Mouse (Mus musculus): ENCODE results near the gene Dld. TPM values are rescaled to one million over a fixed set of nuclear protein-coding genes. Genes with fewer than 3 reads are reported as not detected.
A peak's percentile ranks its signal among the peaks of the same experiment; 100 is the strongest.

Gene Dld
- total and polyA plus RNA-seq, 3 experiments = 85.0 to 406 (median 374) TPM

DNA sequence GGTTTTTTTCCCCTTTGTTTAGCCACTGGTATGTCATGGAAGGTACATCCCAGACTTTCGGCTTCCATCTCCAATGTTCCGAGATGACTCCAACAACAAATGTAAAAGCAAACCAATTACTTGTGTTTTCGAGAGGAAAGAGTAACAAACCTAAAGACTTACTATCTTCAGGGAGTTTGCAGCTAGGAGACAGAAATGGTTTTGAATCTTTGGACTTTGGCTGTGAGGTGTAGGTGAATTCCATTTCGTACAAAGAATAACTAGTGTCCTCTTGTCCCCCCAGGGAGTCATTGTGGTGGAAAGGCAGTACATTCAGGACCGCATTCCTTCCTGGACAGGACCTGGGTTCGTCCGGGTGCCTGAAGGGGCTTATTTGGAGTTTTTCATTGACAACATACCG, 52.7 kb downstream of the Dld start:
- no peaks in the 10 kb centered on the region for H3K79me2 ChIP-seq (replicated peaks; ENCODE audit: control insufficient read depth, insufficient read depth, low read length)
- H3K4me1 ChIP-seq (ENCODE audit: control insufficient read depth, insufficient read depth, low read length) = peaks cover 14% of the 10 kb centered on the region
- no peaks in the 10 kb centered on the region for H3K27me3 ChIP-seq (ENCODE audit: control insufficient read depth, insufficient read depth, low read length)
- no peak overlapping the region for H3K27ac ChIP-seq
- no peak overlapping the region for H3K4me3 ChIP-seq
- DNase-seq = no peak
- peaks cover 9% of the 10 kb centered on the region for H3K36me3 ChIP-seq (ENCODE audit: control insufficient read depth, insufficient read depth, low read length)
- 81% methylated on average over 8 of the region's 8 CpGs for WGBS
- no peak for TF ChIP-seq POLR2A (IDR thresholded peaks at IDR 0.05; ENCODE audit: insufficient read depth, low read depth, low read length)
- TF ChIP-seq CTCF (IDR thresholded peaks at IDR 0.05) = no peak
- TF ChIP-seq EP300 (IDR thresholded peaks at IDR 0.05; ENCODE audit: insufficient read depth, low read depth, low read length) = no peak
- intact Hi-C loops (cut with DNase I) = no loop called here
- H3K9ac ChIP-seq (ENCODE audit: low read depth, low read length) = no peak overlapping the region

GRCm38 (mm10) chr12:31298122-31298521, 53.1 kb downstream of the Dld start:
- H3K4me3 ChIP-seq = no peak overlapping the region
- TF ChIP-seq EP300 (IDR thresholded peaks at IDR 0.05; ENCODE audit: insufficient read depth, low read depth, low read length) = no peak
- no peak for TF ChIP-seq POLR2A (IDR thresholded peaks at IDR 0.05; ENCODE audit: insufficient read depth, low read depth, low read length)
- no peak for TF ChIP-seq CTCF (IDR thresholded peaks at IDR 0.05)
- no peak overlapping the region for H3K9ac ChIP-seq (ENCODE audit: low read depth, low read length)
- H3K27ac ChIP-seq = no peak overlapping the region
- WGBS = 78% methylated on average over 4 of the region's 4 CpGs
- peaks cover 13% of the 10 kb centered on the region for H3K36me3 ChIP-seq (ENCODE audit: control insufficient read depth, insufficient read depth, low read length)
- no peaks in the 10 kb centered on the region for H3K79me2 ChIP-seq (replicated peaks; ENCODE audit: control insufficient read depth, insufficient read depth, low read length)
- DNase-seq = no peak
- H3K4me1 ChIP-seq (ENCODE audit: control insufficient read depth, insufficient read depth, low read length) = peaks cover 15% of the 10 kb centered on the region
- H3K27me3 ChIP-seq (ENCODE audit: control insufficient read depth, insufficient read depth, low read length) = no peaks in the 10 kb centered on the region
- intact Hi-C loops (cut with DNase I) = no loop called here

DNA sequence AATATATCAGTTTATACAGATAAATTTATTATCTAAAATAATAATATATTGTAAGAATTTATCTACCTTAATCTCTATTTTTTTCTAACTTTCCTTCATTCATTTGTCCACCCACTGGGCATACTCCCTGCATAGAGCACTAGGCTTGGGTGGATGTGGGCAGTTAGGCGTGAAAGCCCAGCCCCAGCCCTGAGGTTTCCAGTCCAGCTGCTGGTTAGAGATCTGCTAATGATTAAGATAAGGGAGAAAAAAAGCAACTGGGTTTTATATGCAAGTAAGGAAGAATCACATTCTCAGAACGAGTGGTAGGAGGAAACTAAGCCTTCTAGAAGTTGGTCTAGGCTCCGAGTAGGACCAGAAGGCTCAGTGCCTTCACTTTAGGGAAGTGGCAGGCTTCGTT, 55.2 kb downstream of the Dld start:
- 76% methylated on average over 4 of the region's 4 CpGs for WGBS
- no peak for DNase-seq
- peaks cover 18% of the 10 kb centered on the region for H3K4me1 ChIP-seq (ENCODE audit: control insufficient read depth, insufficient read depth, low read length)
- intact Hi-C loops (cut with DNase I) = no loop called here
- H3K36me3 ChIP-seq (ENCODE audit: control insufficient read depth, insufficient read depth, low read length) = peaks cover 14% of the 10 kb centered on the region
- no peak overlapping the region; the same call in 1 of the 2 replicates for H3K27ac ChIP-seq
- no peaks in the 10 kb centered on the region for H3K27me3 ChIP-seq (ENCODE audit: control insufficient read depth, insufficient read depth, low read length)
- no peak overlapping the region for H3K4me3 ChIP-seq
- no peaks in the 10 kb centered on the region for H3K79me2 ChIP-seq (replicated peaks; ENCODE audit: control insufficient read depth, insufficient read depth, low read length)
- H3K9ac ChIP-seq (ENCODE audit: low read depth, low read length) = no peak overlapping the region
- no peak for TF ChIP-seq POLR2A (IDR thresholded peaks at IDR 0.05; ENCODE audit: insufficient read depth, low read depth, low read length)
- no peak for TF ChIP-seq CTCF (IDR thresholded peaks at IDR 0.05)
- no peak for TF ChIP-seq EP300 (IDR thresholded peaks at IDR 0.05; ENCODE audit: insufficient read depth, low read depth, low read length)

DNA sequence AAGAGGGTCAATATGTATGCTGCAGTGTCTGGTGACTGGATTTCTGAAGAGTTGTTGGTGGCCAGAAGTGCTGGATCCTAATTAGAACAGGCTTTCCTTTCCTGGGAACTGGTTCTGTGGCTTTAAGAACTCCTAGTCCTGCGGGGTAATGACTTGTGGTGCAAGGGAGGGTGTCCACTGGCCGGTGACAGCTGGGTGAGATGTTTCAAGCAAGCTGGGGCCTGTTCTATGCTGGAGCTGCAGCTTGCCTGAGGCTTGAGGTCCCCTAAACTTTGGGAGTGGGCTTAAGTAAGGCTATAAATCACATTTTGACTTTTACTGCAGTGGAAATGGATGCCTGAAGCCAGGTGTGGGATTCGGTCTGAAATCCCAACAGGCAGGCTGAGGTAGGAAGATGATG, 55.7 kb downstream of the Dld start:
- Histone ChIP-seq H3K9ac (ENCODE audit: low read depth, low read length) (no peak overlapping the region), H3K4me3 (no peak overlapping the region), H3K27ac (peak overlapping the region; percentile 76), H3K79me2 (replicated peaks; ENCODE audit: control insufficient read depth, insufficient read depth, low read length) (no peaks in the 10 kb centered on the region), H3K36me3 (ENCODE audit: control insufficient read depth, insufficient read depth, low read length) (peaks cover 17% of the 10 kb centered on the region), H3K4me1 (ENCODE audit: control insufficient read depth, insufficient read depth, low read length) (peaks cover 18% of the 10 kb centered on the region), H3K27me3 (ENCODE audit: control insufficient read depth, insufficient read depth, low read length) (no peaks in the 10 kb centered on the region)
- no peak for DNase-seq
- 50% methylated on average over 3 of the region's 3 CpGs for WGBS
- intact Hi-C loops (cut with DNase I) = no loop called here
- no peak for TF ChIP-seq CTCF (IDR thresholded peaks at IDR 0.05)

DNA sequence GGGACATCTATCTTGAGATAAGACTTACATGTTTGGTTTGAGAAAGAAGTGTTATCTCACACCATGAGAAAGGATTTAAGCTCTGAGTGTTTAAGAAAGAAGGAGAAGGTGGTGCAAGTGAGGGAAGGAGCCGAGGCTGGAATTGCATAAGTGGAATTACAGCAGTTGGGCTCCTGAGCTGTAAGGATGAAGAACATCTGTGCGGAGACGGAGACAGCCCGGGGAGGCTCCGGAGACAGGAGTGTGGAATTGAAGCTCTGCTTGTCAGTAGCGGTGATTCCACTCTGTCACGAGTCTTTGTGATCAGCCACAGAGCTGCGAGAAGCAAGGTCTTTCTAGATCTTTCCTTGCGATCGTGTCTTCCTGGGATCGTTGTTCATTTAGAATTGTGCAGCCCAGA, 56.3 kb downstream of the Dld start:
- WGBS = 79% methylated on average over 11 of the region's 11 CpGs
- Histone ChIP-seq H3K27ac (peak overlapping the region; percentile 76), H3K4me3 (no peak overlapping the region), H3K36me3 (ENCODE audit: control insufficient read depth, insufficient read depth, low read length) (peaks cover 17% of the 10 kb centered on the region), H3K27me3 (ENCODE audit: control insufficient read depth, insufficient read depth, low read length) (no peaks in the 10 kb centered on the region), H3K79me2 (replicated peaks; ENCODE audit: control insufficient read depth, insufficient read depth, low read length) (no peaks in the 10 kb centered on the region), H3K4me1 (ENCODE audit: control insufficient read depth, insufficient read depth, low read length) (peaks cover 17% of the 10 kb centered on the region), H3K9ac (ENCODE audit: low read depth, low read length) (no peak overlapping the region)
- DNase-seq = no peak
- TF ChIP-seq POLR2A (IDR thresholded peaks at IDR 0.05; ENCODE audit: insufficient read depth, low read depth, low read length) = no peak
- no peak for TF ChIP-seq CTCF (IDR thresholded peaks at IDR 0.05)
- TF ChIP-seq EP300 (IDR thresholded peaks at IDR 0.05; ENCODE audit: insufficient read depth, low read depth, low read length) = no peak
- intact Hi-C loops (cut with DNase I) = no loop called here

DNA sequence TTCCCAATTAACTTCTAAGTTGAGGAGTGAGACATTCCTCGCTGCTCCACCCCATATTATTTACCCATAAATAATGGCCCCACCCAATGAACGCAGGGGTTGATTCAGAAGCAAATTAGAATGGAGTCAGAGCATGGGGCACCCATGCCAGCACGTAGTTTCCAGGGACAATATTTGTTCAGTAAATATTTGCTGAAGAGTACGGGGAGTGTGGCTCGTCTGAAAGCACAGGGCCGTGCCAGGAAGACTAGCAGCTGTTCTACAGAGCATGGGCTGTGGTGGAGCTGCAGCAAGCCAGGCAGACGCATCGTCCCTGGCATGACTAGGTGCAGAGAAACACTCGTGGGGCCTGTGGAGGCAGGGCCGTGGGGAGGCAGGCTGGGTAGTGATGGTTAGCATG, 56.7 kb downstream of the Dld start:
- WGBS = 54% methylated on average over 10 of the region's 10 CpGs
- H3K4me3 ChIP-seq = no peak overlapping the region
- intact Hi-C loops (cut with DNase I) = no loop called here
- no peaks in the 10 kb centered on the region for H3K79me2 ChIP-seq (replicated peaks; ENCODE audit: control insufficient read depth, insufficient read depth, low read length)
- peaks cover 15% of the 10 kb centered on the region for H3K4me1 ChIP-seq (ENCODE audit: control insufficient read depth, insufficient read depth, low read length)
- peak overlapping the region; percentile 76 for H3K27ac ChIP-seq
- no peak for DNase-seq
- H3K36me3 ChIP-seq (ENCODE audit: control insufficient read depth, insufficient read depth, low read length) = peaks cover 17% of the 10 kb centered on the region
- H3K27me3 ChIP-seq (ENCODE audit: control insufficient read depth, insufficient read depth, low read length) = no peaks in the 10 kb centered on the region
- TF ChIP-seq EP300 (IDR thresholded peaks at IDR 0.05; ENCODE audit: insufficient read depth, low read depth, low read length) = no peak
- peak overlapping the region; percentile 40; the same call in 1 of the 2 replicates for H3K9ac ChIP-seq (ENCODE audit: low read depth, low read length)

All from heart, adult 2 months (tissue).